Mouse (Mus musculus) forebrain, embryonic 13.5 days (tissue): Measurements from ENCODE around the gene Adam10. TPM values are rescaled to one million over a fixed set of nuclear protein-coding genes. Genes with fewer than 3 reads are reported as not detected.

Source experiments
- ATAC-seq: fragments of 200-750 bp; cut with Nextera tagmentation; 2 replicates; pipeline ENCODE4 v1.8.0; 2017
- H3K27ac ChIP-seq: fragments of 300-500 bp; sonication (generic); 2 replicates; pipeline ENCODE4 v1.5.1; 2015; ENCODE audit warnings: inconsistent platforms, mild to moderate bottlenecking, moderate library complexity
- H3K27me3 ChIP-seq: fragments of 300-500 bp; sonication (generic); 2 replicates; pipeline ENCODE4 v1.6.1; 2015; ENCODE audit warnings: mild to moderate bottlenecking, inconsistent platforms
- H3K36me3 ChIP-seq: fragments of 300-500 bp; sonication (generic); 2 replicates; pipeline ENCODE4 v1.6.1; 2015; ENCODE audit warnings: mild to moderate bottlenecking, inconsistent platforms; ENCODE audit not compliant: poor library complexity, severe bottlenecking
- H3K4me1 ChIP-seq: fragments of 300-500 bp; sonication (generic); 2 replicates; pipeline ENCODE4 v1.6.1; 2015; ENCODE audit warnings: inconsistent platforms
- H3K4me2 ChIP-seq: fragments of 300-500 bp; sonication (generic); 2 replicates; pipeline ENCODE4 v1.6.1; 2015; ENCODE audit warnings: inconsistent platforms, mild to moderate bottlenecking, moderate library complexity
- H3K4me3 ChIP-seq: fragments of 300-500 bp; sonication (generic); 2 replicates; pipeline ENCODE4 v1.5.1; 2015; ENCODE audit warnings: mild to moderate bottlenecking, inconsistent platforms
- H3K9ac ChIP-seq: fragments of 300-500 bp; sonication (generic); 2 replicates; pipeline ENCODE4 v1.6.1; 2015; ENCODE audit warnings: mild to moderate bottlenecking, inconsistent platforms
- H3K9me3 ChIP-seq: fragments of 300-500 bp; sonication (generic); replicated peaks from 2 replicates; pipeline ENCODE4 v1.6.1; 2016; ENCODE audit warnings: inconsistent platforms
- WGBS: fragments of 180-500 bp; shearing (Covaris S2); methylation state at CpG from one replicate; pipeline ENCODE4 v1.1.7; 2015; 5-methylcytosine and 5-hydroxymethylcytosine counted together
- polyA plus RNA-seq: library from polyadenylated mRNA; unstranded; fragments of >200 nt; fragmentation: Nextera tagmentation; extraction: Ambion mirVana; gene quantifications from 2 replicates; pipeline ENCODE4 v1.2.1, GENCODE M21; 2015

Gene Adam10
- polyA plus RNA-seq, 1 experiment from 2014 or later = 60.8 TPM

- Histone ChIP-seq H3K27ac (no peak overlapping the region), H3K4me2 (no peak overlapping the region), H3K4me3 (no peak overlapping the region), H3K9me3 (no peaks in the 10 kb centered on the region), H3K9ac (no peak overlapping the region), H3K36me3 (no peaks in the 10 kb centered on the region), H3K4me1 (peaks cover 12% of the 10 kb centered on the region), H3K27me3 (no peaks in the 10 kb centered on the region)
- no peak for ATAC-seq
- WGBS = 9% methylated on average over 2 of the region's 2 CpGs
Observed at GRCm38 (mm10) chr9:70729544-70729943, 50.7 kb downstream of the Adam10 start.

GRCm38 (mm10) chr9:70731079-70731478, 52.3 kb downstream of the Adam10 start:
- H3K27me3 ChIP-seq = no peaks in the 10 kb centered on the region
- no peak overlapping the region for H3K4me3 ChIP-seq
- H3K9ac ChIP-seq = no peak overlapping the region
- H3K36me3 ChIP-seq = no peaks in the 10 kb centered on the region
- no peak overlapping the region for H3K4me2 ChIP-seq
- no peaks in the 10 kb centered on the region for H3K9me3 ChIP-seq
- no peak overlapping the region for H3K27ac ChIP-seq
- H3K4me1 ChIP-seq = peaks cover 12% of the 10 kb centered on the region
- ATAC-seq = no peak

GRCm38 (mm10) chr9:70733208-70733607, 54.4 kb downstream of the Adam10 start:
- H3K4me3 ChIP-seq = no peak overlapping the region
- no peak overlapping the region for H3K27ac ChIP-seq
- H3K36me3 ChIP-seq = no peaks in the 10 kb centered on the region
- no peak for ATAC-seq
- H3K4me1 ChIP-seq = peaks cover 12% of the 10 kb centered on the region
- no peak overlapping the region for H3K4me2 ChIP-seq
- WGBS = 96% methylated on average over 2 of the region's 2 CpGs
- H3K9ac ChIP-seq = no peak overlapping the region
- no peaks in the 10 kb centered on the region for H3K9me3 ChIP-seq
- no peaks in the 10 kb centered on the region for H3K27me3 ChIP-seq

DNA sequence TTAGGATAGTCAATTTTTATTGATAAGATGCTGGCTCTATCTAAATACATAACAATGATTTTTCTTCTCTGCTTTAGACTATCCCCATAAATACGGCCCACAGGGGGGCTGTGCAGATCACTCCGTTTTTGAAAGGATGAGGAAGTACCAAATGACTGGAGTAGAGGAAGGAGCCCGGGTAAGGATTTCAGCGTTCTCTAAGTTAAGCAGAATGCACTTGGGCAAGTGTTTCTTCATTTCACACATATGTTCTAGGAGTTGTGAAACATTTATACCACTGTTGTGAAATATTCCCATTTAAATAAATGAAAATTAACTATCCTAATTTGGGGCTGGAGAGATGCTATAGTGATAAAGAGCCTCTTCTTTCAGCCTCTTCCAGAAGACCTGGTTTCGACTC, 61.2 kb downstream of the Adam10 start:
- Histone ChIP-seq H3K4me2 (no peak overlapping the region), H3K36me3 (peaks cover 2% of the 10 kb centered on the region; the same call in 1 of the 2 replicates), H3K27me3 (no peaks in the 10 kb centered on the region), H3K27ac (no peak overlapping the region), H3K4me3 (no peak overlapping the region), H3K9me3 (no peaks in the 10 kb centered on the region), H3K4me1 (no peaks in the 10 kb centered on the region), H3K9ac (no peak overlapping the region)
- ATAC-seq = no peak
- WGBS = 89% methylated on average over 5 of the region's 5 CpGs

GRCm38 (mm10) chr9:70751504-70752222, 72.9 kb downstream of the Adam10 start:
- no peak for ATAC-seq
- H3K27me3 ChIP-seq = no peaks in the 10 kb centered on the region
- H3K27ac ChIP-seq = no peak overlapping the region
- H3K4me3 ChIP-seq = no peak overlapping the region
- H3K4me1 ChIP-seq = no peaks in the 10 kb centered on the region
- no peak overlapping the region for H3K9ac ChIP-seq
- peaks cover 35% of the 10 kb centered on the region for H3K36me3 ChIP-seq
- no peak overlapping the region for H3K4me2 ChIP-seq
- no peaks in the 10 kb centered on the region for H3K9me3 ChIP-seq
- 89% methylated on average over 3 of the region's 3 CpGs for WGBS

GRCm38 (mm10) chr9:70760974-70761373, 82.2 kb downstream of the Adam10 start:
- H3K9me3 ChIP-seq = no peaks in the 10 kb centered on the region
- peaks cover 43% of the 10 kb centered on the region for H3K36me3 ChIP-seq
- no peak for ATAC-seq
- no peaks in the 10 kb centered on the region for H3K27me3 ChIP-seq
- H3K27ac ChIP-seq = no peak overlapping the region
- H3K9ac ChIP-seq = no peak overlapping the region
- no peaks in the 10 kb centered on the region for H3K4me1 ChIP-seq
- no peak overlapping the region for H3K4me3 ChIP-seq
- H3K4me2 ChIP-seq = no peak overlapping the region
- WGBS = 91% methylated on average over 5 of the region's 5 CpGs

DNA sequence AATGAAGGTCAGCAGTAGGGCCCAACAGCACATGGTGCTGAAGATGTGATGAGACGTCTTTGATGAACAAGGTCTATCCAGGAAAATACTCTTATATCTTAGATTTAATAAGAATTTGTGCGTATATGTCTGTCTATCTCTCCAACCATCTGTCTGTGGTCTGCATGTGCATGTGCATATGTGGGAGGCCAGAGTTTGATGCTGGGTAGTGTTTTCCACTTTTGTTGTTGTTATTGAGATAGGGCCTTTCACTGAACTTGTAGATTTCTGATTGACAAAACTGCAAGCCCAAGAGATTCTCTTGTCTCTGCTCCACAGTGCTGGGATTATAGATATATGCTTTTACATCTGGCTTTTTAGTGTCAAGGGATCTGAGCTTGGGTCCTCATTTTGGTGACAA, 96.7 kb downstream of the Adam10 start:
- Histone ChIP-seq H3K27me3 (no peaks in the 10 kb centered on the region), H3K36me3 (0 out of 2 replicates have a peak, but pooled peaks cover 8% of the 10 kb centered on the region), H3K4me2 (no peak overlapping the region), H3K27ac (no peak overlapping the region), H3K4me3 (no peak overlapping the region), H3K4me1 (peaks cover 6% of the 10 kb centered on the region; the same call in 1 of the 2 replicates), H3K9me3 (no peaks in the 10 kb centered on the region), H3K9ac (no peak overlapping the region)
- 95% methylated on average over 2 of the region's 2 CpGs for WGBS
- no peak for ATAC-seq

- 86% methylated on average over 3 of the region's 3 CpGs for WGBS
- Histone ChIP-seq H3K4me1 (no peaks in the 10 kb centered on the region), H3K4me2 (no peak overlapping the region), H3K27me3 (no peaks in the 10 kb centered on the region), H3K4me3 (no peak overlapping the region), H3K36me3 (0 out of 2 replicates have a peak, but pooled peaks cover 6% of the 10 kb centered on the region), H3K9me3 (no peaks in the 10 kb centered on the region), H3K27ac (no peak overlapping the region), H3K9ac (no peak overlapping the region)
- ATAC-seq = no peak
Observed at GRCm38 (mm10) chr9:70782191-70782590, 103.4 kb downstream of the Adam10 start.

DNA sequence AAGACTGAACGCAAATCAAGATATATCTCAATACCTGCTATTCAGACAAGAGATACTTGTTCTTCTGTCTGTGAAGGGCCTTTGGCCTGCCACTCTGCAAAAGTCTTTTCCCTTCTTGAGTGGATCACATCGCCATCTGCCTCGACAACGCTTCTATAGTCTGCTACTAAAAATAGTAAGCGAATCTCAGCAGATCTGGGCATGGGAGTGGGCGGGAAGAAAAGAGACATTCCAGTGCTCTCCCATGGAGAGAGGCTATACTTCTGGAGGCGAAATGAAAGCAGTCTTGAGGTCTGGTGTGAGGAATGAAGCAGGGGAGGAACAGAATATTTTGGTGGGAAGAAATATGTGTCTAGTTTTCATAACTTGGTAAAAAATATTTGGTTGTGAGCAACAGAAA, 109.9 kb downstream of the Adam10 start:
- WGBS = 80% methylated on average over 7 of the region's 7 CpGs
- H3K27ac ChIP-seq = no peak overlapping the region

GRCm38 (mm10) chr9:70790621-70791020, 111.8 kb downstream of the Adam10 start:
- no peaks in the 10 kb centered on the region for H3K36me3 ChIP-seq
- no peak overlapping the region for H3K9ac ChIP-seq
- H3K4me1 ChIP-seq = no peaks in the 10 kb centered on the region
- H3K27ac ChIP-seq = no peak overlapping the region
- 77% methylated on average over 4 of the region's 4 CpGs for WGBS
- no peak overlapping the region for H3K4me3 ChIP-seq
- H3K4me2 ChIP-seq = no peak overlapping the region
- no peak for ATAC-seq
- H3K27me3 ChIP-seq = no peaks in the 10 kb centered on the region
- H3K9me3 ChIP-seq = no peaks in the 10 kb centered on the region

More for the DNA sequence above, 109.9 kb downstream of the Adam10 start:
- H3K27me3 ChIP-seq = no peaks in the 10 kb centered on the region
- no peak for ATAC-seq
- no peak overlapping the region for H3K4me3 ChIP-seq
- no peaks in the 10 kb centered on the region for H3K36me3 ChIP-seq
- H3K4me2 ChIP-seq = no peak overlapping the region
- no peak overlapping the region for H3K9ac ChIP-seq
- H3K4me1 ChIP-seq = no peaks in the 10 kb centered on the region
- no peaks in the 10 kb centered on the region for H3K9me3 ChIP-seq

DNA sequence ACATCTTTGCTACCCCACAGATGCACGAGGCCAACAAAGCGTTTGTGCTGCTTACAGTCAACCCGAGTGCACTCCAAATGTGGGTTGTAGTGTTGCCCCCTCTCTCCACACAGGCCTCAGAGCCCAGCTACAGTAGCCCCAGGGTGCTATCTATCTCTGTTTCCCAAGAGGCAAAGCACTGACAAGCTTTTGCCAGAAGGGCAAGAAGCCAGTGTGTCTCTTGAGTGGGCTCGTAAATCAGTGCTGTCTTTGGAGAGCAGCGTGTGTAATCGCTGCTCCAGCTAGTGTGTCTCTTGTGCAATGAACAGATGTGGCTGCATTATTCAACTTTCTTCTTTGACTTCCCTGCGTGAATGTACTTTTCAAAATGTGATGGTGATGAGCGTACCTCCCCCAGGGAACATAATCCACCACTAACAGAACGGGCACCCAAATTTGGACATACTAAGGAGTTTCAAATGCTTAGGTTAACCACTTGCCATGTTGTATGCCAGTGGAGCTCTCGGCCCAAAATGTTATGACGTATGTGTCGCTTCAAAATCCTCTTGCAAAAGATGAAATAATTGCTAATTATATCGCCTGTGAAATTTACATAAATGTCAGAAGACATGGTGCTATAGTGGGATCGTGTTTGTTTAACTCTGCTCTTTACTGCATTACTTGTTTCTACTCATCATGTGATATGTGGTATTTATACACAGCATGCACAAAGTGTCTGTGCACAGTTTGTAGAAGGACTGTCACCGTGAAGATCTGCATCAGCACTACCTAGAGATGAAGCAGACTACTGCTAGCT, 116.0 kb downstream of the Adam10 start:
- H3K9me3 ChIP-seq = no peaks in the 10 kb centered on the region
- no peaks in the 10 kb centered on the region for H3K4me1 ChIP-seq
- ATAC-seq = no peak
- no peak overlapping the region for H3K9ac ChIP-seq
- H3K27me3 ChIP-seq = no peaks in the 10 kb centered on the region
- 86% methylated on average over 15 of the region's 15 CpGs for WGBS
- no peak overlapping the region for H3K4me3 ChIP-seq
- H3K4me2 ChIP-seq = no peak overlapping the region
- H3K27ac ChIP-seq = no peak overlapping the region
- no peaks in the 10 kb centered on the region for H3K36me3 ChIP-seq

- no peak overlapping the region for H3K4me2 ChIP-seq
- WGBS = 71% methylated on average over 2 of the region's 2 CpGs
- H3K4me3 ChIP-seq = no peak overlapping the region
- no peaks in the 10 kb centered on the region for H3K4me1 ChIP-seq
- H3K9ac ChIP-seq = no peak overlapping the region
- no peaks in the 10 kb centered on the region for H3K36me3 ChIP-seq
- H3K27me3 ChIP-seq = no peaks in the 10 kb centered on the region
- no peaks in the 10 kb centered on the region for H3K9me3 ChIP-seq
- H3K27ac ChIP-seq = no peak overlapping the region
- no peak for ATAC-seq
Observed at GRCm38 (mm10) chr9:70795439-70795757, 116.6 kb downstream of the Adam10 start.
